Mouse (Mus musculus): ENCODE results near the gene Gm11273.

Gm11273 gene

GRCm38 (mm10) chr13:21453042-21453441 is 48.2 kb downstream of the Gm11273 start:
- intact Hi-C loops (cut with DNase I) = loop anchor here (5.0 kb wide), 2 partner anchors 51 to 91 kb away; partner anchors contain the start of genes Zkscan3 and Zscan12
